Mouse (Mus musculus) frontal cortex, adult (tissue): ENCODE data around the gene Tnpo3.

ENCODE experiments used
- ATAC-seq: cut with Nextera tagmentation; 2 replicates; pipeline ENCODE4 v1.9.2; 2017; ENCODE audit warnings: mild to moderate bottlenecking, moderate library complexity, mixed read lengths; ENCODE audit not compliant: low TSS enrichment

Gene Tnpo3

GRCm38 (mm10) chr6:29527361-29528164 is 82.1 kb downstream of the Tnpo3 start:
- ATAC-seq = no peak

GRCm38 (mm10) chr6:29526281-29527251 is 83.1 kb downstream of the Tnpo3 start, which contains the start of gene Irf5:
Gene Irf5, plus strand, starts transcription at chr6:29526625.
- no peak for ATAC-seq

- ATAC-seq = no peak
Observed at GRCm38 (mm10) chr6:29525256-29525655, 84.4 kb downstream of the Tnpo3 start.

GRCm38 (mm10) chr6:29524034-29524489 is 85.6 kb downstream of the Tnpo3 start:
- ATAC-seq = no peak

GRCm38 (mm10) chr6:29523301-29524033 is 86.2 kb downstream of the Tnpo3 start:
- no peak for ATAC-seq

- no peak for ATAC-seq
Observed at GRCm38 (mm10) chr6:29522626-29523300, 86.9 kb downstream of the Tnpo3 start.

GRCm38 (mm10) chr6:29517139-29517538 is 92.5 kb downstream of the Tnpo3 start:
- ATAC-seq = peak; percentile 85

- peak; percentile 66 for ATAC-seq
Observed at GRCm38 (mm10) chr6:29513284-29513683, 96.4 kb downstream of the Tnpo3 start.

- no peak for ATAC-seq
Observed at GRCm38 (mm10) chr6:29509086-29509485, 100.6 kb downstream of the Tnpo3 start.

- ATAC-seq = no peak
Observed at GRCm38 (mm10) chr6:29507447-29508309, 102.0 kb downstream of the Tnpo3 start, which contains the start of gene Kcp. Gene Kcp, minus strand, starts transcription at chr6:29507952.

- ATAC-seq = no peak
Observed at GRCm38 (mm10) chr6:29506834-29507233, 102.9 kb downstream of the Tnpo3 start.

- no peak for ATAC-seq
Observed at GRCm38 (mm10) chr6:29505493-29505892, 104.2 kb downstream of the Tnpo3 start.

GRCm38 (mm10) chr6:29501599-29501998 is 108.1 kb downstream of the Tnpo3 start:
- ATAC-seq = no peak

- ATAC-seq = no peak
Observed at GRCm38 (mm10) chr6:29500810-29501209, 108.9 kb downstream of the Tnpo3 start.

GRCm38 (mm10) chr6:29500177-29500576 is 109.5 kb downstream of the Tnpo3 start:
- ATAC-seq = no peak

- ATAC-seq = no peak
Observed at GRCm38 (mm10) chr6:29497791-29498190, 111.9 kb downstream of the Tnpo3 start.

- ATAC-seq = no peak
Observed at GRCm38 (mm10) chr6:29496270-29496669, 113.4 kb downstream of the Tnpo3 start.

GRCm38 (mm10) chr6:29494101-29494500 is 115.6 kb downstream of the Tnpo3 start:
- ATAC-seq = no peak
